Mouse (Mus musculus) embryonic facial prominence, embryonic 14.5 days (tissue): ENCODE measurements around the gene Arcn1. TPM values are rescaled to one million over a fixed set of nuclear protein-coding genes. Genes with fewer than 3 reads are reported as not detected.
A peak's percentile ranks its signal among the peaks of the same experiment; 100 is the strongest.

ENCODE experiments used
- ATAC-seq: fragments of 200-750 bp; cut with Nextera tagmentation; 2 replicates; pipeline ENCODE4 v1.8.0; 2017; ENCODE audit warnings: low read depth, moderate number of reproducible peaks, moderate TSS enrichment
- DNase-seq: peaks from one replicate; pipeline ENCODE4 v3.0.0-alpha.2; 2015; ENCODE audit warnings: low spot score
- H3K27ac ChIP-seq: fragments of 300-500 bp; sonication (generic); replicated peaks from 2 replicates; pipeline ENCODE4 v1.5.1; 2014; ENCODE audit warnings: low read depth, mild to moderate bottlenecking, low read length, moderate library complexity
- H3K27me3 ChIP-seq: fragments of 300-500 bp; sonication (generic); replicated peaks from 2 replicates; pipeline ENCODE4 v1.6.1; 2014; ENCODE audit warnings: low read length; ENCODE audit not compliant: control insufficient read depth, insufficient read depth
- H3K36me3 ChIP-seq: fragments of 300-500 bp; sonication (generic); 2 replicates; pipeline ENCODE4 v1.6.1; 2014; ENCODE audit warnings: low read length, mixed read lengths; ENCODE audit not compliant: control insufficient read depth, insufficient read depth
- H3K4me1 ChIP-seq: fragments of 300-500 bp; sonication (generic); 2 replicates; pipeline ENCODE4 v1.6.1; 2014; ENCODE audit warnings: antibody characterized with exemption, low read length; ENCODE audit not compliant: control insufficient read depth, insufficient read depth
- H3K4me2 ChIP-seq: fragments of 300-500 bp; sonication (generic); 2 replicates; pipeline ENCODE4 v1.6.1; 2014; ENCODE audit warnings: low read depth, mild to moderate bottlenecking, low read length, moderate library complexity, mixed read lengths
- H3K4me3 ChIP-seq: fragments of 300-500 bp; sonication (generic); 2 replicates; pipeline ENCODE4 v1.5.1; 2014; ENCODE audit warnings: low read depth, mild to moderate bottlenecking, low read length
- H3K9ac ChIP-seq: fragments of 300-500 bp; sonication (generic); 2 replicates; pipeline ENCODE4 v1.6.1; 2014; ENCODE audit warnings: low read depth, mild to moderate bottlenecking, low read length, moderate library complexity, mixed read lengths
- H3K9me3 ChIP-seq: fragments of 300-500 bp; sonication (generic); 2 replicates; pipeline ENCODE4 v1.6.1; 2016; ENCODE audit warnings: low read length; ENCODE audit not compliant: control insufficient read depth
- WGBS: fragments of 180-500 bp; shearing (Covaris S2); extraction: QIAGEN DNeasy Blood & Tissue Kit; methylation state at CpG from one replicate; pipeline ENCODE4 v1.1.7; 2014; 5-methylcytosine and 5-hydroxymethylcytosine counted together
- polyA plus RNA-seq: library from polyadenylated mRNA; unstranded; fragments of >200 nt; fragmentation: Nextera tagmentation; extraction: Ambion mirVana; gene quantifications from 2 replicates; pipeline ENCODE4 v1.2.1, GENCODE M21; 2014

The Arcn1 gene
- polyA plus RNA-seq, 1 experiment from 2014 or later = 220 TPM

- Histone ChIP-seq H3K4me3 (no peak overlapping the region), H3K4me1 (peaks cover 25% of the 10 kb centered on the region), H3K36me3 (peaks cover 3% of the 10 kb centered on the region; the same call in 1 of the 2 replicates), H3K4me2 (no peak overlapping the region), H3K9me3 (no peaks in the 10 kb centered on the region), H3K27me3 (0 out of 2 replicates have a peak, but pooled peaks cover 2% of the 10 kb centered on the region), H3K27ac (0 out of 2 replicates have a peak overlapping the region, but pooled peaks have one; percentile 85), H3K9ac (no peak overlapping the region)
- DNase-seq (no peak), ATAC-seq (no peak)
- WGBS = 49% methylated on average over 2 of the region's 2 CpGs
Measured at GRCm38 (mm10) chr9:44736301-44736700, 31.3 kb downstream of the Arcn1 start.

GRCm38 (mm10) chr9:44735886-44736285 lies 31.8 kb downstream of the Arcn1 start:
- Histone ChIP-seq H3K27ac (0 out of 2 replicates have a peak overlapping the region, but pooled peaks have one; percentile 81), H3K36me3 (no peaks in the 10 kb centered on the region), H3K9ac (no peak overlapping the region), H3K4me2 (0 out of 2 replicates have a peak overlapping the region, but pooled peaks have one; percentile 96), H3K4me1 (peaks cover 25% of the 10 kb centered on the region), H3K9me3 (no peaks in the 10 kb centered on the region), H3K4me3 (no peak overlapping the region), H3K27me3 (0 out of 2 replicates have a peak, but pooled peaks cover 2% of the 10 kb centered on the region)
- WGBS = 67% methylated on average over 6 of the region's 6 CpGs
- DNase-seq (no peak), ATAC-seq (no peak)

GRCm38 (mm10) chr9:44734524-44735494 lies 32.8 kb downstream of the Arcn1 start, which contains the start of gene Phldb1:
Gene Phldb1 (minus strand): TSS chr9:44735198.
- Histone ChIP-seq H3K4me3 (peak within 1 kb of the TSS; percentile 63), H3K9me3 (no peaks in the 10 kb centered on the region), H3K27ac (peak within 1 kb of the TSS; percentile 81), H3K4me2 (peak within 1 kb of the TSS; percentile 96), H3K36me3 (no peaks in the 10 kb centered on the region), H3K27me3 (0 out of 2 replicates have a peak, but pooled peaks cover 2% of the 10 kb centered on the region), H3K4me1 (peaks cover 25% of the 10 kb centered on the region), H3K9ac (peak within 1 kb of the TSS; percentile 74)
- WGBS = under 1% methylated on average over 38 of the region's 47 CpGs
- ATAC-seq (peak; percentile 84), DNase-seq (peak; percentile 89)

GRCm38 (mm10) chr9:44733671-44734523 lies 33.7 kb downstream of the Arcn1 start:
- peak overlapping the region; percentile 81 for H3K27ac ChIP-seq
- peak overlapping the region; percentile 74 for H3K9ac ChIP-seq
- peaks cover 25% of the 10 kb centered on the region for H3K4me1 ChIP-seq
- peak overlapping the region; percentile 96 for H3K4me2 ChIP-seq
- WGBS = 2% methylated on average over 54 of the region's 79 CpGs
- DNase-seq (no peak), ATAC-seq (peak; percentile 38)
- H3K9me3 ChIP-seq = no peaks in the 10 kb centered on the region
- H3K4me3 ChIP-seq = peak overlapping the region; percentile 63
- 0 out of 2 replicates have a peak, but pooled peaks cover 2% of the 10 kb centered on the region for H3K27me3 ChIP-seq
- no peaks in the 10 kb centered on the region for H3K36me3 ChIP-seq

- Histone ChIP-seq H3K4me3 (peak overlapping the region; percentile 63), H3K4me2 (peak overlapping the region; percentile 96), H3K27me3 (0 out of 2 replicates have a peak, but pooled peaks cover 2% of the 10 kb centered on the region), H3K9ac (peak overlapping the region; percentile 74), H3K4me1 (peaks cover 25% of the 10 kb centered on the region), H3K27ac (peak overlapping the region; percentile 81), H3K36me3 (no peaks in the 10 kb centered on the region), H3K9me3 (no peaks in the 10 kb centered on the region)
- DNase-seq (no peak), ATAC-seq (no peak)
- WGBS = 39% methylated on average over 12 of the region's 12 CpGs
Measured at GRCm38 (mm10) chr9:44732921-44733530, 34.6 kb downstream of the Arcn1 start.

- DNase-seq = no peak
- H3K27me3 ChIP-seq = 0 out of 2 replicates have a peak, but pooled peaks cover 2% of the 10 kb centered on the region
- WGBS = 65% methylated on average over 5 of the region's 5 CpGs
- H3K4me3 ChIP-seq = no peak overlapping the region
- no peak overlapping the region for H3K9ac ChIP-seq
- H3K36me3 ChIP-seq = peaks cover 5% of the 10 kb centered on the region; the same call in 1 of the 2 replicates
- H3K4me1 ChIP-seq = peaks cover 21% of the 10 kb centered on the region
- no peak overlapping the region for H3K27ac ChIP-seq
- no peak for ATAC-seq
- no peaks in the 10 kb centered on the region for H3K9me3 ChIP-seq
- H3K4me2 ChIP-seq = peak overlapping the region; percentile 96; the same call in 1 of the 2 replicates
Measured at GRCm38 (mm10) chr9:44732130-44732549, 35.5 kb downstream of the Arcn1 start.

- DNase-seq (no peak), ATAC-seq (no peak)
- Histone ChIP-seq H3K36me3 (peaks cover 16% of the 10 kb centered on the region), H3K4me1 (peaks cover 26% of the 10 kb centered on the region), H3K4me2 (no peak overlapping the region), H3K4me3 (no peak overlapping the region), H3K9me3 (no peaks in the 10 kb centered on the region), H3K9ac (no peak overlapping the region), H3K27me3 (no peaks in the 10 kb centered on the region), H3K27ac (no peak overlapping the region)
- WGBS = 43% methylated on average over 5 of the region's 5 CpGs
Measured at GRCm38 (mm10) chr9:44727441-44727840, 40.2 kb downstream of the Arcn1 start.
